Comparison of ENCODE assay signal across 12 mouse cellular contexts in the genomic region with DNA sequence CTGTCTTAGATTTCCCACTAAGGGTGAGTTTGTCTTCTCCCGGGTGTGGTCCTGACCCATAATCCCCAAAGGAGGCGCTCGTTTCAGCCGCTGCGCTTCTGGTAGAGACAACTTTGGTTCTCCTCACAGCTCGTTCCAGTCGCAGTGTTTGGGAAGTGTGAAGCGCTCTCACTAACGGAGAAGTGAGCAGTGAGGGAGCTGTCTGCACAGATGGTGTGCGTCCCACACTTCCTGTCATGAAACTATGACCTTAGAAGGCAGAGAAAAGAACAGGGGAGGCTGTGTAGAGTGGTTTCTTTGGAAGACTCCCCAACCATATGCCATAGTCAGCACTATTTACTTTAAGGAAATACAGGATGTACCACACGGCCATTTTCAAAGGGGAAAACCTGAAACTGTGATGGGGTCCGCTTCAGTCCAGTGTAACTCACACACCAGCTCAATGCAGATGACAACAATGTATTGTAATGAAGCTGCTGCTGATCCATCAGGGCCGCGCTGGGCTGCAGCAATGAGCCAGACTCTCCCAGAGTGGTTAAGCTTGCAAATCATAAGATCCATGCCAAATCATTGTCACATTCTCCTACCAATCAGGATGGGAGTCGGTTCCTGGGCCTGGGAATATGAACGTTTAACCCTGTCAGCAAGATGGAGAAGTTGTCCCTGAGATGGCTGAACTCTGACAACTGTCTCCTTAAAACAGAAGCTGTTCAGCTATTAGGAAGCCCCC. TPM values are rescaled to one million over a fixed set of nuclear protein-coding genes. Genes with fewer than 3 reads are reported as not detected.
A peak's percentile ranks its signal among the peaks of the same experiment; 100 is the strongest.
DNase-seq lines count a peak whose midpoint lies in the region; ATAC-seq lines count a peak whose summit lies in the region.
"Had no signal": no experiment of that assay in that cellular context is flagged by ENCODE, and none has a peak within 500 bp of the region (broad histone marks: within the 10 kb centered on the region; RNA-seq: fewer than 3 reads in every experiment).

No protein-coding gene starts in this region.

- no peaks in the 10 kb centered on the region for H3K36me3 ChIP-seq in lung, embryonic 16.5 days (ENCODE audit: control insufficient read depth, insufficient read depth, low read length)
- no peaks in the 10 kb centered on the region for H3K36me3 ChIP-seq in stomach, embryonic 16.5 days (ENCODE audit: control insufficient read depth, insufficient read depth, low read length)
- H3K36me3 ChIP-seq in embryonic facial prominence, embryonic 10.5 days (replicated peaks), result peaks cover 46% of the 10 kb centered on the region
- peaks cover 4% of the 10 kb centered on the region for H3K36me3 ChIP-seq in intestine, embryonic 15.5 days

- H3K27me3 ChIP-seq in lung, embryonic 16.5 days (ENCODE audit: control insufficient read depth, insufficient read depth, low read depth, low read length), result no peaks in the 10 kb centered on the region
- H3K27me3 ChIP-seq in stomach, embryonic 16.5 days (ENCODE audit: control insufficient read depth, insufficient read depth, low read length), result no peaks in the 10 kb centered on the region
- no peaks in the 10 kb centered on the region for H3K27me3 ChIP-seq in embryonic facial prominence, embryonic 10.5 days (replicated peaks; ENCODE audit: low read depth, poor library complexity, severe bottlenecking)
- H3K27me3 ChIP-seq in intestine, embryonic 15.5 days (replicated peaks), result no peaks in the 10 kb centered on the region
- H3K27me3 ChIP-seq: embryonic facial prominence, embryonic 12.5 days; liver, embryonic 13.5 days had no signal

- no peak overlapping the region for H3K4me2 ChIP-seq in lung, embryonic 16.5 days (ENCODE audit: low read depth, low read length)
- H3K4me2 ChIP-seq in stomach, embryonic 16.5 days (ENCODE audit: low read depth, low read length), result no peak overlapping the region
- H3K4me2 ChIP-seq in intestine, embryonic 15.5 days (replicated peaks), result no peak overlapping the region
- H3K4me2 ChIP-seq: embryonic facial prominence, embryonic 12.5 days; liver, embryonic 13.5 days had no signal

- H3K4me1 ChIP-seq in lung, embryonic 16.5 days (replicated peaks; ENCODE audit: control insufficient read depth, insufficient read depth, low read length), result no peaks in the 10 kb centered on the region
- H3K4me1 ChIP-seq in stomach, embryonic 16.5 days (ENCODE audit: control insufficient read depth, insufficient read depth, low read length), result no peaks in the 10 kb centered on the region; the same call in 1 of the 2 replicates
- H3K4me1 ChIP-seq in embryonic facial prominence, embryonic 10.5 days, result no peaks in the 10 kb centered on the region
- H3K4me1 ChIP-seq in intestine, embryonic 15.5 days (replicated peaks), result no peaks in the 10 kb centered on the region
- H3K4me1 ChIP-seq: embryonic facial prominence, embryonic 12.5 days; liver, embryonic 13.5 days had no signal

- H3K4me3 ChIP-seq in lung, embryonic 16.5 days (ENCODE audit: low read length), result no peak overlapping the region
- no peak overlapping the region for H3K4me3 ChIP-seq in stomach, embryonic 16.5 days (replicated peaks; ENCODE audit: low read length)
- H3K4me3 ChIP-seq in embryonic facial prominence, embryonic 10.5 days, result no peak overlapping the region
- H3K4me3 ChIP-seq in intestine, embryonic 15.5 days (replicated peaks), result no peak overlapping the region
- H3K4me3 ChIP-seq: embryonic facial prominence, embryonic 12.5 days; liver, embryonic 13.5 days had no signal

- no peak overlapping the region for H3K27ac ChIP-seq in lung, embryonic 16.5 days (ENCODE audit: low read length)
- 0 out of 2 replicates have a peak overlapping the region, but pooled peaks have one; percentile 14 for H3K27ac ChIP-seq in stomach, embryonic 16.5 days (ENCODE audit: low read length)
- no peak overlapping the region for H3K27ac ChIP-seq in embryonic facial prominence, embryonic 10.5 days (replicated peaks)
- no peak overlapping the region for H3K27ac ChIP-seq in intestine, embryonic 15.5 days
- H3K27ac ChIP-seq: embryonic facial prominence, embryonic 12.5 days; liver, embryonic 13.5 days had no signal

- no peak overlapping the region for H3K9ac ChIP-seq in lung, embryonic 16.5 days (ENCODE audit: low read length)
- H3K9ac ChIP-seq in stomach, embryonic 16.5 days (ENCODE audit: low read length), result no peak overlapping the region
- H3K9ac ChIP-seq in intestine, embryonic 15.5 days, result no peak overlapping the region
- H3K9ac ChIP-seq: embryonic facial prominence, embryonic 12.5 days; liver, embryonic 13.5 days had no signal

- ATAC-seq in lung, embryonic 16.5 days (ENCODE audit: low read depth), result peak; percentile 78
- ATAC-seq in stomach, embryonic 16.5 days (ENCODE audit: insufficient read depth, low FRiP score), result 0 out of 2 replicates have a peak, but pooled peaks have one; percentile 37
- ATAC-seq in intestine, embryonic 15.5 days, result no peak

- peak; percentile 11 to 24 for DNase-seq in heart, adult 18-20 months
- DNase-seq in heart, adult 8-10 months (ENCODE audit: low spot score), result no peak
- DNase-seq in lung, postnatal 14 days, result no peak
- DNase-seq in layer of hippocampus, adult 11-12 months (ENCODE audit: low spot score), result peak; percentile 44
- DNase-seq in embryonic facial prominence, embryonic 10.5 days (ENCODE audit: low spot score), result no peak
- DNase-seq: B cell, adult 2 months; liver, embryonic 13.5 days had no signal

- WGBS in lung, embryonic 16.5 days, result 49% methylated on average over 16 of the region's 16 CpGs
- 56% methylated on average over 16 of the region's 16 CpGs for WGBS in stomach, embryonic 16.5 days
- WGBS in embryonic facial prominence, embryonic 10.5 days, result 81% methylated on average over 16 of the region's 16 CpGs
- WGBS in intestine, embryonic 15.5 days, result 61% methylated on average over 16 of the region's 16 CpGs

- no peaks in the 10 kb centered on the region for H3K9me3 ChIP-seq in lung, embryonic 16.5 days (ENCODE audit: control insufficient read depth, low read length)
- no peaks in the 10 kb centered on the region for H3K9me3 ChIP-seq in stomach, embryonic 16.5 days (replicated peaks; ENCODE audit: control insufficient read depth, low read length)
- no peaks in the 10 kb centered on the region for H3K9me3 ChIP-seq in embryonic facial prominence, embryonic 10.5 days
- H3K9me3 ChIP-seq in intestine, embryonic 15.5 days, result no peaks in the 10 kb centered on the region
- H3K9me3 ChIP-seq: embryonic facial prominence, embryonic 12.5 days; liver, embryonic 13.5 days had no signal

RNA-seq across cellular contexts. Expression of a gene that starts 28.9 kb away (rescaled TPM):
- under 1 TPM in 1 of 2 experiments, not detected in 1; 0.15 TPM for total RNA-seq in heart, adult 18-20 months (2021)
- under 1 TPM in 3 of 4 experiments, not detected in 1; 0.09 to 0.22 (median 0.09) TPM for total RNA-seq in heart, adult 8-10 months (2022)
- 0.25 and 0.35 TPM in 2 replicates for polyA plus RNA-seq in lung, embryonic 16.5 days (2015; fragmentation: Nextera tagmentation; extraction: Ambion mirVana)
- polyA plus RNA-seq in stomach, embryonic 16.5 days (2015; fragmentation: Nextera tagmentation; extraction: Ambion mirVana), result 0.12 TPM in 1 of 2 replicates, not detected in the other
- 0.53 and 0.88 TPM in 2 replicates for polyA plus RNA-seq in embryonic facial prominence, embryonic 10.5 days (2016; fragmentation: Nextera tagmentation; extraction: Ambion mirVana)
- 0.05 TPM in 1 of 2 replicates, not detected in the other for polyA plus RNA-seq in intestine, embryonic 15.5 days (2015; fragmentation: Nextera tagmentation; extraction: Ambion mirVana)
- polyA plus RNA-seq: intestine, embryonic 14.5 days; liver, embryonic 13.5 days had no signal

RNA-seq across cellular contexts. Expression of a gene that starts 36.8 kb away (rescaled TPM):
- total RNA-seq in heart, adult 18-20 months (2021), result 10 to 100 TPM; 20.1 to 22.1 TPM
- total RNA-seq in heart, adult 8-10 months (2022), result 10 to 100 TPM; 18.9 to 23.4 (median 21.5) TPM
- polyA plus RNA-seq in lung, embryonic 16.5 days (2015; fragmentation: Nextera tagmentation; extraction: Ambion mirVana), result 17.1 and 19.9 TPM in 2 replicates
- polyA plus RNA-seq in stomach, embryonic 16.5 days (2015; fragmentation: Nextera tagmentation; extraction: Ambion mirVana), result 16.4 and 18.5 TPM in 2 replicates
- 18.6 and 20.5 TPM in 2 replicates for polyA plus RNA-seq in embryonic facial prominence, embryonic 10.5 days (2016; fragmentation: Nextera tagmentation; extraction: Ambion mirVana)
- 14.8 and 15.9 TPM in 2 replicates for polyA plus RNA-seq in intestine, embryonic 15.5 days (2015; fragmentation: Nextera tagmentation; extraction: Ambion mirVana)

Comparison
In these comparisons a context has a peak if more than half of its experiments do, and no peak if none do; other contexts are left out.
1. DNase-seq: peak in heart, adult 18-20 months (2 of 2) and layer of hippocampus, adult 11-12 months (single experiment); none in heart, adult 8-10 months (single experiment), lung, postnatal 14 days (single experiment) and embryonic facial prominence, embryonic 10.5 days (single experiment).